Mouse (Mus musculus): Measurements from ENCODE around the gene Pear1. TPM values are rescaled to one million over a fixed set of nuclear protein-coding genes. Genes with fewer than 3 reads are reported as not detected.

Pear1 gene
- total RNA-seq, 1 experiment, result 1.8 TPM

- no peak for DNase-seq (ENCODE audit: low read depth, low spot score)
- Histone ChIP-seq H3K9ac (ENCODE audit: insufficient read depth, low read depth, low read length, poor library complexity, severe bottlenecking) (no peak overlapping the region), H3K27ac (ENCODE audit: insufficient read depth, low read depth, low read length, poor library complexity, severe bottlenecking) (no peak overlapping the region), H3K9me3 (ENCODE audit: control insufficient read depth, insufficient read depth, low read depth, low read length) (no peaks in the 10 kb centered on the region), H3K4me3 (ENCODE audit: insufficient read depth in 1 of 2, low read depth in 1 of 2, low read length in 2 of 2, poor library complexity in 1 of 2, severe bottlenecking in 1 of 2) (no peak overlapping the region), H3K4me1 (ENCODE audit: control insufficient read depth in 2 of 2, insufficient read depth in 2 of 2, low read length in 2 of 2, poor library complexity in 1 of 2) (no peaks in the 10 kb centered on the region), H3K36me3 (ENCODE audit: control insufficient read depth, insufficient read depth, low read length, poor library complexity, severe bottlenecking) (no peaks in the 10 kb centered on the region)
- TF ChIP-seq MAFK (IDR thresholded peaks at IDR 0.05; ENCODE audit: insufficient read depth, low read depth, low read length) (no peak), CHD2 (IDR thresholded peaks at IDR 0.05; ENCODE audit: low read depth, low read length) (no peak), ZNF384 (IDR thresholded peaks at IDR 0.05; ENCODE audit: low read depth, low read length) (no peak), ZC3H11A (IDR thresholded peaks at IDR 0.05; ENCODE audit: borderline replicate concordance, low read depth, low read length) (no peak), HCFC1 (IDR thresholded peaks at IDR 0.05; ENCODE audit: borderline replicate concordance, insufficient read depth, low read length) (no peak)
- in situ Hi-C loops (cut with MboI; ENCODE audit: low sequenced_read_pairs in 2 of 2, unreplicated experiment in 2 of 2), result no loop called here
These were observed 22.1 kb upstream of the Pear1 start for GRCm38 (mm10) chr3:87846186-87846585.

DNA sequence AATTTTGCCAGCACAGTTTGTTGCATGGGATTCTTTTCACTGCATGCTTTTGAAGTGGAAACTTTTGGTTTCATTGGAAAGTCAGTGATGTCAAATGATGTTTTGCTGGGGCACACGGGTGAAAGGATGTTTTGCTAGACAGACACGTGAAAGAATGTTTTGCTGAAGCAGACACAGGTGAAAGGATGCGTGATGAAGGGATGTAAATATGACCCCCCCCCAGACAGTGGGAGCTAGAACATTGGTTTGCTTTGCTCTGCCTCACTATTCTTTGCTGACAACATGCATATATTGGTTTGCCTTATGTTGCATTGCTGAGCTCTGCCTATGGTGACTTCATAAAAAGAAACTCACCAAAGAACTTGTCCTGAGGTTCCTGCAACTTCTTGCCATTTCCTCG is 20.9 kb upstream of the Pear1 start:
- H3K9me3 ChIP-seq (ENCODE audit: control insufficient read depth, insufficient read depth, low read depth, low read length), result no peaks in the 10 kb centered on the region
- H3K27ac ChIP-seq (ENCODE audit: insufficient read depth, low read depth, low read length, poor library complexity, severe bottlenecking), result no peak overlapping the region
- H3K4me1 ChIP-seq (ENCODE audit: control insufficient read depth in 2 of 2, insufficient read depth in 2 of 2, low read length in 2 of 2, poor library complexity in 1 of 2), result no peaks in the 10 kb centered on the region
- no peak for DNase-seq (ENCODE audit: low read depth, low spot score)
- H3K36me3 ChIP-seq (ENCODE audit: control insufficient read depth, insufficient read depth, low read length, poor library complexity, severe bottlenecking), result no peaks in the 10 kb centered on the region
- no peak overlapping the region for H3K4me3 ChIP-seq (ENCODE audit: insufficient read depth in 1 of 2, low read depth in 1 of 2, low read length in 2 of 2, poor library complexity in 1 of 2, severe bottlenecking in 1 of 2)
- in situ Hi-C loops (cut with MboI; ENCODE audit: low sequenced_read_pairs in 2 of 2, unreplicated experiment in 2 of 2), result no loop called here
- H3K9ac ChIP-seq (ENCODE audit: insufficient read depth, low read depth, low read length, poor library complexity, severe bottlenecking), result no peak overlapping the region
- TF ChIP-seq MAFK (IDR thresholded peaks at IDR 0.05; ENCODE audit: insufficient read depth, low read depth, low read length) (no peak), ZNF384 (IDR thresholded peaks at IDR 0.05; ENCODE audit: low read depth, low read length) (no peak), CHD2 (IDR thresholded peaks at IDR 0.05; ENCODE audit: low read depth, low read length) (no peak), ZC3H11A (IDR thresholded peaks at IDR 0.05; ENCODE audit: borderline replicate concordance, low read depth, low read length) (no peak), HCFC1 (IDR thresholded peaks at IDR 0.05; ENCODE audit: borderline replicate concordance, insufficient read depth, low read length) (no peak)

GRCm38 (mm10) chr3:87840858-87841257 is 16.8 kb upstream of the Pear1 start:
- TF ChIP-seq ZC3H11A (IDR thresholded peaks at IDR 0.05; ENCODE audit: borderline replicate concordance, low read depth, low read length), result no peak
- no peak for TF ChIP-seq MAFK (IDR thresholded peaks at IDR 0.05; ENCODE audit: insufficient read depth, low read depth, low read length)
- TF ChIP-seq ZNF384 (IDR thresholded peaks at IDR 0.05; ENCODE audit: low read depth, low read length), result no peak
- no peak for TF ChIP-seq HCFC1 (IDR thresholded peaks at IDR 0.05; ENCODE audit: borderline replicate concordance, insufficient read depth, low read length)
- no peak for TF ChIP-seq CHD2 (IDR thresholded peaks at IDR 0.05; ENCODE audit: low read depth, low read length)
- Histone ChIP-seq H3K9me3 (ENCODE audit: control insufficient read depth, insufficient read depth, low read depth, low read length) (no peaks in the 10 kb centered on the region), H3K9ac (ENCODE audit: insufficient read depth, low read depth, low read length, poor library complexity, severe bottlenecking) (no peak overlapping the region), H3K4me1 (ENCODE audit: control insufficient read depth in 2 of 2, insufficient read depth in 2 of 2, low read length in 2 of 2, poor library complexity in 1 of 2) (no peaks in the 10 kb centered on the region), H3K27ac (ENCODE audit: insufficient read depth, low read depth, low read length, poor library complexity, severe bottlenecking) (no peak overlapping the region), H3K36me3 (ENCODE audit: control insufficient read depth, insufficient read depth, low read length, poor library complexity, severe bottlenecking) (no peaks in the 10 kb centered on the region), H3K4me3 (ENCODE audit: insufficient read depth in 1 of 2, low read depth in 1 of 2, low read length in 2 of 2, poor library complexity in 1 of 2, severe bottlenecking in 1 of 2) (no peak overlapping the region)
- in situ Hi-C loops (cut with MboI; ENCODE audit: low sequenced_read_pairs in 2 of 2, unreplicated experiment in 2 of 2), result no loop called here
- no peak for DNase-seq (ENCODE audit: low read depth, low spot score)

DNA sequence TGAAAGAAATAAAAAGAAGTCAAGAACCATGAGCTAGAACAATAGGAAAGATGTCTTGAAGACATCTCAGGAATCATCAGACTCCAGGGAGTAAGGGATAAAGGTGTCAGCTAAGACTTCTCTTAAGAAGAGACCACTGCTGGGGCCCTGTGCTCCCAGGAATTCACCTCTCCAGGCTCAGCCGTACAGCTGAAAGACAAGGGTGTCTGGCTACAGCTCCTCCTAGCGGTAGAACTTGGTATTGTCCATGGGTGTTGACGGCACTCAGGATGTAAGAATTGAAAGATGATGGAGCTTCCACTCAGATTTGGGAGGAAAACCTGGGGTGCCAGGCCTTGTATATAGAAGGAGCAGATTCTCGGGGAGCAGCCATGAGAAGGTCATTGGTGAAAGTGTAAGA is 14.5 kb upstream of the Pear1 start:
- in situ Hi-C loops (cut with MboI; ENCODE audit: low sequenced_read_pairs in 2 of 2, unreplicated experiment in 2 of 2), result no loop called here
- Histone ChIP-seq H3K4me3 (ENCODE audit: insufficient read depth in 1 of 2, low read depth in 1 of 2, low read length in 2 of 2, poor library complexity in 1 of 2, severe bottlenecking in 1 of 2) (no peak overlapping the region), H3K9me3 (ENCODE audit: control insufficient read depth, insufficient read depth, low read depth, low read length) (no peaks in the 10 kb centered on the region), H3K4me1 (ENCODE audit: control insufficient read depth in 2 of 2, insufficient read depth in 2 of 2, low read length in 2 of 2, poor library complexity in 1 of 2) (no peaks in the 10 kb centered on the region), H3K9ac (ENCODE audit: insufficient read depth, low read depth, low read length, poor library complexity, severe bottlenecking) (no peak overlapping the region), H3K27ac (ENCODE audit: insufficient read depth, low read depth, low read length, poor library complexity, severe bottlenecking) (no peak overlapping the region), H3K36me3 (ENCODE audit: control insufficient read depth, insufficient read depth, low read length, poor library complexity, severe bottlenecking) (no peaks in the 10 kb centered on the region)
- DNase-seq (ENCODE audit: low read depth, low spot score), result peak; percentile 86
- peak; percentile 7; the same call in 1 of the 2 replicates for TF ChIP-seq ZC3H11A (IDR thresholded peaks at IDR 0.05; ENCODE audit: borderline replicate concordance, low read depth, low read length)
- TF ChIP-seq CHD2 (IDR thresholded peaks at IDR 0.05; ENCODE audit: low read depth, low read length), result no peak
- TF ChIP-seq HCFC1 (IDR thresholded peaks at IDR 0.05; ENCODE audit: borderline replicate concordance, insufficient read depth, low read length), result no peak

GRCm38 (mm10) chr3:87833482-87833881 is 9.4 kb upstream of the Pear1 start:
- DNase-seq (ENCODE audit: low read depth, low spot score), result no peak
- Histone ChIP-seq H3K9me3 (ENCODE audit: control insufficient read depth, insufficient read depth, low read depth, low read length) (no peaks in the 10 kb centered on the region), H3K4me1 (ENCODE audit: control insufficient read depth in 2 of 2, insufficient read depth in 2 of 2, low read length in 2 of 2, poor library complexity in 1 of 2) (0 out of 4 replicates have a peak, but pooled peaks cover 0 to 2% of the 10 kb centered on the region in 2 experiments), H3K36me3 (ENCODE audit: control insufficient read depth, insufficient read depth, low read length, poor library complexity, severe bottlenecking) (no peaks in the 10 kb centered on the region), H3K27ac (ENCODE audit: insufficient read depth, low read depth, low read length, poor library complexity, severe bottlenecking) (no peak overlapping the region), H3K9ac (ENCODE audit: insufficient read depth, low read depth, low read length, poor library complexity, severe bottlenecking) (no peak overlapping the region), H3K4me3 (ENCODE audit: insufficient read depth in 1 of 2, low read depth in 1 of 2, low read length in 2 of 2, poor library complexity in 1 of 2, severe bottlenecking in 1 of 2) (no peak overlapping the region)
- no peak for TF ChIP-seq HCFC1 (IDR thresholded peaks at IDR 0.05; ENCODE audit: borderline replicate concordance, insufficient read depth, low read length)
- TF ChIP-seq MAFK (IDR thresholded peaks at IDR 0.05; ENCODE audit: insufficient read depth, low read depth, low read length), result no peak
- no peak for TF ChIP-seq CHD2 (IDR thresholded peaks at IDR 0.05; ENCODE audit: low read depth, low read length)
- no peak for TF ChIP-seq ZC3H11A (IDR thresholded peaks at IDR 0.05; ENCODE audit: borderline replicate concordance, low read depth, low read length)
- no peak for TF ChIP-seq ZNF384 (IDR thresholded peaks at IDR 0.05; ENCODE audit: low read depth, low read length)
- in situ Hi-C loops (cut with MboI; ENCODE audit: low sequenced_read_pairs in 2 of 2, unreplicated experiment in 2 of 2), result no loop called here
